Mouse (Mus musculus) heart, embryonic 11.5 days (tissue): ENCODE measurements at regions not wholly inside any gene's neighbourhood (a gene's known extent, or its start where the extent isn't known, plus 50 kb on each side); places are given as distances from the start of the nearest gene placed in this dataset.

Source experiments
- ATAC-seq: fragments of 200-750 bp; cut with Nextera tagmentation; replicated peaks from 2 replicates; pipeline ENCODE4 v1.8.0; 2017; ENCODE audit warnings: moderate library complexity; ENCODE audit not compliant: insufficient number of reproducible peaks, low FRiP score, low TSS enrichment
- H3K27ac ChIP-seq: fragments of 300-500 bp; sonication (generic); 2 replicates; pipeline ENCODE4 v1.5.1; 2014; ENCODE audit warnings: mild to moderate bottlenecking, low read depth, low read length
- H3K27me3 ChIP-seq: fragments of 300-500 bp; sonication (generic); 2 replicates; pipeline ENCODE4 v1.6.1; 2014; ENCODE audit warnings: mild to moderate bottlenecking, low read length, mixed read lengths; ENCODE audit not compliant: control insufficient read depth, insufficient read depth
- H3K36me3 ChIP-seq: fragments of 300-500 bp; sonication (generic); 2 replicates; pipeline ENCODE4 v1.6.1; 2014; ENCODE audit warnings: mild to moderate bottlenecking, low read length, moderate library complexity, mixed read lengths; ENCODE audit not compliant: control insufficient read depth, insufficient read depth
- H3K4me1 ChIP-seq: fragments of 300-500 bp; sonication (generic); 2 replicates; pipeline ENCODE4 v1.6.1; 2014; ENCODE audit warnings: low read length; ENCODE audit not compliant: control insufficient read depth, insufficient read depth
- H3K4me2 ChIP-seq: fragments of 300-500 bp; sonication (generic); 2 replicates; pipeline ENCODE4 v1.6.1; 2014; ENCODE audit warnings: mild to moderate bottlenecking, moderate library complexity
- H3K4me3 ChIP-seq: fragments of 300-500 bp; sonication (generic); 2 replicates; pipeline ENCODE4 v1.5.1; 2014; ENCODE audit warnings: low read depth, low read length
- H3K9ac ChIP-seq: fragments of 300-500 bp; sonication (generic); 2 replicates; pipeline ENCODE4 v1.6.1; 2014; ENCODE audit warnings: mild to moderate bottlenecking, low read depth, low read length, moderate library complexity
- H3K9me3 ChIP-seq: fragments of 300-500 bp; sonication (generic); replicated peaks from 2 replicates; pipeline ENCODE4 v1.6.1; 2016; ENCODE audit warnings: low read length; ENCODE audit not compliant: control insufficient read depth
- WGBS: fragments of 180-500 bp; shearing (Covaris S2); extraction: QIAGEN DNeasy Blood & Tissue Kit; methylation state at CpG from one replicate; pipeline ENCODE4 v1.1.7; 2014; ENCODE audit not compliant: insufficient replicate concordance; 5-methylcytosine and 5-hydroxymethylcytosine counted together

DNA sequence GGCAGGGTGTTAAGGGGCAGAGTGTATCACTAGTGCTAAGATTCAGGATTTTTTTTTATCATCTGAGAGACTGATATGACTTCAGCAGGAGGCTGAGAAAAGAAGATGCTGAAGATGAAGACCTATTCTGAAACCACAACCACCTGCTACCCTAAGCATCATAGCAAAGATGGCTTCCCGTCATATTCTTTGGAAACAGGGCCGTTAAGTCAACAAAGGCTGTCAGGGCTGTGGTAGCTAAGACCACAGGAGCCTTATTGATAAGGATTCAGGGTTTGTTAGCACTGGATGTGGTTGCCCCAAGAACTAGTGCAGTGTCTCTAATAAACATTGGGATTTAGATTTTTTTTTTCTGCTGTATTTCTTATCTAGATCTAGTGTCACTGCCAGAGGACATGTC is 56.7 kb upstream of the Rasgrp1 start:
- no peak overlapping the region for H3K4me3 ChIP-seq
- no peak overlapping the region for H3K27ac ChIP-seq
- H3K36me3 ChIP-seq, result no peaks in the 10 kb centered on the region
- H3K27me3 ChIP-seq, result no peaks in the 10 kb centered on the region
- 60% methylated on average over 2 of the region's 2 CpGs for WGBS
- no peak overlapping the region for H3K4me2 ChIP-seq
- H3K9ac ChIP-seq, result no peak overlapping the region
- H3K4me1 ChIP-seq, result no peaks in the 10 kb centered on the region
- ATAC-seq, result no peak
- no peaks in the 10 kb centered on the region for H3K9me3 ChIP-seq

- no peaks in the 10 kb centered on the region for H3K36me3 ChIP-seq
- ATAC-seq, result no peak
- no peak overlapping the region for H3K4me2 ChIP-seq
- 84% methylated on average over 4 of the region's 4 CpGs for WGBS
- H3K27ac ChIP-seq, result no peak overlapping the region
- no peaks in the 10 kb centered on the region for H3K27me3 ChIP-seq
- H3K9ac ChIP-seq, result no peak overlapping the region
- no peak overlapping the region for H3K4me3 ChIP-seq
- H3K9me3 ChIP-seq, result no peaks in the 10 kb centered on the region
- no peaks in the 10 kb centered on the region for H3K4me1 ChIP-seq
Measured at GRCm38 (mm10) chr2:117403425-117404175, 60.8 kb upstream of the Rasgrp1 start.

DNA sequence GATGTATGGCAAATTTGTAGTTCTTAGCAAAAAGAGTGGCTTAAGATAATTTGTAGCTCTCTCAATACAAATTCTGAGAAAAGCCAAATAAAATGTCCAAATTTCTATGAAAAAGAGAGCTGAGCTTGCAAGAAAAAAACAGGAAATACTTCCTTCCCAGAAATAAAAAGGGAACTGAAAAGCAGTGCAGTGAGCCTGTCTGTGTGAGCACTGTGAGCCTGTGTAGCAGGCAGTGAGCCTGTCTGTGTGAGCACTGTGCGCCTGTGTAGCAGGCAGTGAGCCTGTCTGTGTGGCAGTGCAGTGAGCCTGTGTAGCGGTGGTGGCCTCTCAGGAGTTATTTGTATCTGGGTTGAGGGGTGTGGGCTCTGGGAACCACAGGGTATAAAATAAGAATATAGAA is 62.7 kb upstream of the Rasgrp1 start:
- Histone ChIP-seq H3K4me1 (no peaks in the 10 kb centered on the region), H3K27me3 (no peaks in the 10 kb centered on the region), H3K4me2 (no peak overlapping the region), H3K27ac (no peak overlapping the region), H3K9ac (no peak overlapping the region), H3K36me3 (no peaks in the 10 kb centered on the region), H3K9me3 (no peaks in the 10 kb centered on the region), H3K4me3 (no peak overlapping the region)
- WGBS, result 61% methylated on average over 2 of the region's 2 CpGs
- no peak for ATAC-seq

DNA sequence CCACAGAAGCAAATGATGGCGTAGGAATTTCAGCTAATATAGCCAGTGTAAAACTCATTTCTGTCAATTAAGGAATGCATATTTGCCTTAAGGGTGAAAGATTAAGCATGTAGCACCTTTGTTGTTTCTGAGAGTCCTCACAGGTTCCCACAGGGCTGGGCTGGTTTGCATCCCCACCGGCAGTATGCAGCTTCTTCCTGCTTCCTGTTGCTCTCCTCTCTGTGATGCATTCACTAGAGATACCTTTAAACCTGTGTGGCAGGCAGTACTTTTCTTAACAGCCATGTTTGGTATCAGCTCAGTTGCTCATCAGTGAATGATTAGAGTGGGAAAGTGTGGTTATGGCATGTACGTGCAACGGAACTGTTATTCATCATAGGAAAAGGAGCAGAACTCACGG is 65.4 kb upstream of the Rasgrp1 start:
- no peak for ATAC-seq
- Histone ChIP-seq H3K27ac (no peak overlapping the region), H3K4me3 (no peak overlapping the region)

DNA sequence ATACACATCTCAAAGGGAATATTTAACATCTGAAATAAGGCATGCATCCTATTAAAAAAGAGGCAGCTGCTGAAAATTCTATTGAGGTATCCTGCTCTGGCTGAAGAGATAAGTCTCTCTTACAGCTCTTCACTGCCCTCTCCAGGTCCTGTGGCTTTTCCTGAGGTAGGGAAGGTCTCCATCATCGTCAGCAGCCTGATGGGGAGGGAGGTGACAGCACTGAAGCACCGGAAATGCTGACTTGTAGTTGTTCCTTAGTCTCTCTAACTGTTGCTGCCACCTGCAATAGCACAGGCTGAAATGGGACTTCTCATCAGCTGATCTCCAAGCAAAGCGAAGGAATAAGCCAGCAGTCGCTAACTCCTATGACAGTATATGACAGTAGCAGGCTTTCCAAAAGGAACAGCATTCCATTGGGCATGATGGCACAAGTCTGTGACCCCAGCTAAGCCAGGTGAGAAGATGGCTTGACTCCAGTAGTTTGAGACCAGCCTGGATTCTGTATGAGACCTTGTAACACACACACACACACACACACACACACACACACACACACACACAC is 69.3 kb upstream of the Rasgrp1 start:
- Histone ChIP-seq H3K4me2 (no peak overlapping the region), H3K9me3 (no peaks in the 10 kb centered on the region), H3K9ac (no peak overlapping the region), H3K36me3 (no peaks in the 10 kb centered on the region), H3K4me1 (no peaks in the 10 kb centered on the region), H3K4me3 (no peak overlapping the region), H3K27me3 (no peaks in the 10 kb centered on the region), H3K27ac (no peak overlapping the region)
- ATAC-seq, result no peak
- 39% methylated on average over 4 of the region's 4 CpGs for WGBS

More for the DNA sequence above, 65.4 kb upstream of the Rasgrp1 start:
- Histone ChIP-seq H3K27me3 (no peaks in the 10 kb centered on the region), H3K4me2 (no peak overlapping the region), H3K36me3 (no peaks in the 10 kb centered on the region), H3K9me3 (no peaks in the 10 kb centered on the region), H3K9ac (no peak overlapping the region), H3K4me1 (no peaks in the 10 kb centered on the region)
- 66% methylated on average over 5 of the region's 5 CpGs for WGBS

- Histone ChIP-seq H3K9me3 (no peaks in the 10 kb centered on the region), H3K4me2 (no peak overlapping the region), H3K4me3 (no peak overlapping the region), H3K4me1 (no peaks in the 10 kb centered on the region), H3K27me3 (no peaks in the 10 kb centered on the region), H3K36me3 (no peaks in the 10 kb centered on the region), H3K9ac (no peak overlapping the region), H3K27ac (no peak overlapping the region)
- no peak for ATAC-seq
- 61% methylated on average over 8 of the region's 8 CpGs for WGBS
Measured at GRCm38 (mm10) chr2:117417229-117417970, 74.6 kb upstream of the Rasgrp1 start.

DNA sequence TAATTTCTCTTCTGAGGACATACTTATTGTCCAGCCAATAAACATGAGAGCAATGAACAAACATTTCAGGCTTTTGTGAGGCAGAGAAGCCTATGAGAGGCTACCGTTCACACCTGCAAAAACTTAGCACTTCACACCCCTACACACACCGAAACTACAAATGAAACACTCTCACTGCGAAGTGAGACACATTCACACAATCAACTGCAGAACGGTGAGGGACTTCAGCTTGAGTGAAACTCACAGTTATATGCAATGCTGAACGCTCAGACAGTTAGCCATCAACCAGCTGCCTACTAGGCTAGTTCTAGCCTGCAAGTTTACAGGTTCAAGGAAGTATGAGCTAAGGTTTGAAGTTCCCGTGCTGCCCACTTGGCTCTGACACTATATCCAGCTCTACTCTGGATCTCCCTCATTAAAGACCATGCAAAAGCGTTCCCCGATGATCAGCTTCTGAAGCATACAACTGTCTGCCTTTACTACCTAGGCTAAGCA is 75.4 kb upstream of the Rasgrp1 start:
- no peaks in the 10 kb centered on the region for H3K36me3 ChIP-seq
- 82% methylated on average over 8 of the region's 8 CpGs for WGBS
- H3K9me3 ChIP-seq, result no peaks in the 10 kb centered on the region
- no peaks in the 10 kb centered on the region for H3K27me3 ChIP-seq
- no peak overlapping the region for H3K27ac ChIP-seq
- H3K4me1 ChIP-seq, result no peaks in the 10 kb centered on the region
- no peak for ATAC-seq
- no peak overlapping the region for H3K4me3 ChIP-seq
- H3K4me2 ChIP-seq, result no peak overlapping the region
- no peak overlapping the region for H3K9ac ChIP-seq

GRCm38 (mm10) chr2:117418711-117419110 is 75.9 kb upstream of the Rasgrp1 start:
- WGBS, result 78% methylated on average over 3 of the region's 3 CpGs
- Histone ChIP-seq H3K4me3 (no peak overlapping the region), H3K36me3 (no peaks in the 10 kb centered on the region), H3K27ac (no peak overlapping the region), H3K27me3 (no peaks in the 10 kb centered on the region), H3K9me3 (no peaks in the 10 kb centered on the region), H3K4me2 (no peak overlapping the region), H3K9ac (no peak overlapping the region), H3K4me1 (no peaks in the 10 kb centered on the region)
- ATAC-seq, result no peak
